Mouse (Mus musculus): ENCODE results near the gene Clhc1.
A peak's percentile ranks its signal among the peaks of the same experiment; 100 is the strongest.
"Not testable (repeated sequence)": the region's sequence is repeated elsewhere in the genome, so short reads cannot be mapped to it uniquely, and the experiment has no call there.

Gene Clhc1

GRCm38 (mm10) chr11:29547752-29548503 is at the start of gene Clhc1, which contains the start of gene Rps27a:
Clhc1 (plus strand) TSS chr11:29547950.
Rps27a (minus strand) TSS chr11:29548109.
- DNase-seq = peak; percentile 94

GRCm38 (mm10) chr11:29503948-29504893 is 43.5 kb upstream of the Clhc1 start:
- DNase-seq = no peak

GRCm38 (mm10) chr11:29504899-29505625 is 42.7 kb upstream of the Clhc1 start:
- no peak for DNase-seq

GRCm38 (mm10) chr11:29509421-29509820 is 38.3 kb upstream of the Clhc1 start:
- DNase-seq = no peak

- DNase-seq = no peak
These were observed 34.8 kb upstream of the Clhc1 start for GRCm38 (mm10) chr11:29512818-29513535.

DNA sequence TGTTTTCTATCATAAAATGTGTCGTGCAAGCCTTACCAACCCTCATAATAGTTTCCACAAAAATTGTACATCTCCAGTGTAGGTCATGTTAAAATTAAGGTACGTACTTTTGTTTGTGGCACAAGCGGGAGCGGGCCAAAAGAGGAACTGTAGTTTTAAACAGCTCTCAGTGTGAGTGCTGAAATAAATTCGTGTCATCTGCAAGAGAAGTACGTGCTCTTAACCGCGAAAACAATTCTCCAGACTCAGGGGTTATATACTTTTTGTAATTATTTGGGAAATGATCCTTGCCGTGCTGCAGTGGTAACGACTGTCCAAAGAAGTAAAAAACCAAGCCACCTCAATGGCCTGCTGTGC is 33.4 kb upstream of the Clhc1 start:
- DNase-seq = no peak

DNA sequence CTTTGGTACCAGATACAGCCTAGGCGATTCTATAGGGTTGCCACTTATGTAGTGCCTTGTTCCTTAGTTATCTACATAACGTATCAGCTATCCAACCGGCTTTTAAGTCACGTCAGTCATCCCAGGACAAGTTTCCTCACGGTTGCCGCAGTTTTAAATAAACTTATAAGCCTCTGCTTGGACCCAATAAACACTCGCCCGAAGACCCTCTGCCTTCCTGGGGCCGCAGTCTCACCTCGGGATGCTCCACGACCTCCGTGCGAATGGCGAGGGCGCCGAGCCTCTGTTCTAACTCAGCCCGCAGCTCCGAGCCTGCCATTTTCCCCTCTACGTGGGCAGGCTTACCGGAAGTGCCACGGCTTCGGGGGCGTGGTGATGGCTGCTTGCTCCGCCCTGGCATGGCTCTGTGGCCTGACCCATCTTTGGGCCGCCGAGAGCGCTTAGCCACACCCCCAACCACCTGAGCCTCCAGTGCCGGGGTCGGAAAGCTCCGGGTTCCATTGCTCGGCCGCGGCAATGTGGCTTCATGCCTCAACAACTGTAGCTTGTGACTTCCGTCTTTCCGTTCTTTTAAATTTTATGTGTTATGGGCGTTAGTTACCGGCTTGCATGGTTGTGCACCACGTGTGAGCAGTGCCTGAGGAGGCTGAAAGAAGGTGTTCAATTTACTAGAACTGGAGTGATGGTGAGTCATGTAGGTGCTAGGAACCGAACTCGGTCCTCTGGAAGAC is 32.9 kb upstream of the Clhc1 start, which contains the start of gene Prorsd1:
TSS of gene Prorsd1 (minus strand) at position 352 of the 731 bp plus-strand sequence.
- peak; percentile 97 for DNase-seq

- peak; percentile 88 for DNase-seq
These were observed 21.6 kb upstream of the Clhc1 start, which contains the start of gene Mtif2 for GRCm38 (mm10) chr11:29525988-29526794. Mtif2 (plus strand) TSS chr11:29526408.

DNA sequence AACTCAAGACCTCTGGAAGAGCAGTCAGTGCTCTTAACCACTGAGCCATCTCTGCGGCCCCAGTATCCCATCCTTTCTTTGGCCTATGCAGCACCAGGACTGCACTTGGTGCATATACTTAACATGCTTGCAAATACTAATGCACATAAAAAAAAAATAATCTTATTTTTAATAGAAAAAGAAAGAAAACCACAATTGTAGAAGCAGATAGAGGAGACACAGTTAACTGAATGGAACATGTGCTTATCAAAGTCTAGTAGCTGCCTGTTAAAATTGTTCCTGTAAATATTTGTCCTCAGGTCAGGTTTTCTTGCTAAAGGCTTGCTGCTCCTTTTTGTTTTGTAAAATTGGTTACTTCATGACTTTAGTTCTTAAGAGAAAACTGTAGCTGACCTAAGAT is 9.5 kb upstream of the Clhc1 start:
- no peak for DNase-seq

- no peak for DNase-seq
These were observed 3.4 kb upstream of the Clhc1 start for GRCm38 (mm10) chr11:29544225-29544945.

GRCm38 (mm10) chr11:29545150-29545752 is 2.5 kb upstream of the Clhc1 start:
- not testable (repeated sequence) for DNase-seq

GRCm38 (mm10) chr11:29546297-29546696 is 1.5 kb upstream of the Clhc1 start:
- not testable (repeated sequence) for DNase-seq

DNA sequence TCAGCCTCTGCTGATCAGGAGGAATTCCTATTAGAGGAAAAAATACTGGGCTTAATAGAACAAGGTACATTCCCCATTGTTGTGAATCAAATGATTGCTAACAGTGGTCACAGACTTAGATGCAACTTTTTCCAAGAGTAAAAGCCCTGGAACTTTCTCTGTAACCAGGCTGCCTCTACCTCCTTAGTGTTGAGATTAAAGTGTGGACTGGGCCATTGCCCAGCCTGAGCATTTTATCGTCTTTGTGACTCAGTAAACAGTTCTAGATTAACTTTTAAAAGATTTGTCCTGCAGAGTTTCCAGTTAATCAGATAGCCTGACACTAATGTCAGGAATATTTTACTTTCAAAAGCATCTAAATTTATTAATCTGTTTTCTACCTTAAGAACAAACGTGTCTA is 988 bp upstream of the Clhc1 start:
- DNase-seq = no peak

GRCm38 (mm10) chr11:29547249-29547751 is 450 bp upstream of the Clhc1 start:
- no peak for DNase-seq

DNA sequence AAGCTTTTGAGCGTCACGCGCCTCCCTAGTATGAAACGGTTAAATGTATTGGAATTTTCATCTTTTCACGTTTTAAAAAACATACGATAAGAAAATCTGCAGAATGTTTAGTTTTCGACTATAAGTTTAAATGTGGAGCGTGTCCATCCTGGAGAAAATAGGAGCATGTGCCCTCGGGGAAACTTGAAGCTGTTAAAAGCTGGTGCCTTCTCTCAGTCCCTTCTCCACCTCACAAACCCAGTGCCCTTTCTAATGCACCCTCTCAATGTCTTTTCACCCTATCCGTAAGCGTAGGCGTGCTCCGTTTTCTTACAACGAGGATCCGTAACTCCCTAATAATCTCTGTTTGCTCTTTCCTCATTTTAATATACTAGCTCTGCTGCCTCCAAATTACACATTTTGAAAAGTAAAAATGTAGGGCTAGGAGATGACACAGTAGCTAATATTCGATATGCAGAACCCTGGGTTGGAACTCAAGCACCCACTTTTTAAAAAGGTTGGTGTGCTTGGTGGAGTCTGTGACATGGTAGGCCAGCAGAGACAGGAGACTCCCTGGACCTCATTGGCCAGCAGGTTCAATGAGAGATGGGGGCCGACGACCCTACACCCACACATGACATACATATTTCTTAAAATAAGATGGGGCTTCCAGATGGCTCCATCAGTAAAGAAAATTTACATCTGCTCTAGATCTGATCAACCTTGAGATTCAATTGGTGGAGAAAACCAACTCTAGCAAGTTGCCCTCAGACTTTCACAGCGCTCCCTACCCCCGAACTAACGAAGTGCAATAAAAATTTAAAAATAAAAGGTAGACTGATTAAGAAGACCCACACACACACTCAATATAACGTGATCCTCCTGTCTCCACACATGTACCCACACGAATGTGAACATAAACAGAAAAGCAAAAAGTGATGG is 1.0 kb downstream of the Clhc1 start:
- peak; percentile 8 for DNase-seq

DNA sequence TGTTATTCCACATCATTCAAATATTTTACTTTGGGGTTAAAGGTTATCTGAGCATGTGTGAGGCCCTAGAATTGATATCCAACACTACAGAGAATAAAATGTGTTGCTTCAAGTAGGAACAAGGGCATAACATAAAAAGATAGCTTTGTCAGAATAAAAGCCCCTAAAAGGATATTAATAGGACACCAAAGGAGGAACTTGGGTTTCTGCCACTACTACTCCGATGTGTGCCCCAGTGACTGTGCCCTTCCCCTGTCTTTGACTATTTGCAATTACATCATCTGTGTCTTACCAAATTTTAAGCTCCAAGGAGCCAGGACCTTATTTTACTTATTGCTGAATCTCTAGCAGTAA is 1.7 kb downstream of the Clhc1 start:
- no peak for DNase-seq

- no peak for DNase-seq
These were observed 12.7 kb downstream of the Clhc1 start for GRCm38 (mm10) chr11:29560452-29560851.

- no peak for DNase-seq
These were observed 13.2 kb downstream of the Clhc1 start for GRCm38 (mm10) chr11:29560990-29561389.
